Mouse (Mus musculus): ENCODE measurements around the gene Fbxo9. TPM values are rescaled to one million over a fixed set of nuclear protein-coding genes. Genes with fewer than 3 reads are reported as not detected.
A peak's percentile ranks its signal among the peaks of the same experiment; 100 is the strongest.
"Not testable (repeated sequence)": the region's sequence is repeated elsewhere in the genome, so short reads cannot be mapped to it uniquely, and the experiment has no call there.

Fbxo9 gene
- 28.5 and 30.6 TPM in 2 replicates for polyA plus RNA-seq (2016; fragmentation: Nextera tagmentation; extraction: Ambion mirVana)

GRCm38 (mm10) chr9:78108796-78109239 lies at the start of gene Fbxo9, which contains the start of gene Ick:
TSS of gene Fbxo9 (minus strand) at chr9:78109065.
TSS of gene Ick (plus strand) at chr9:78109192.
- no peaks in the 10 kb centered on the region for H3K9me3 ChIP-seq
- DNase-seq (ENCODE audit: low spot score) = peak; percentile 97
- H3K36me3 ChIP-seq = peaks cover 7% of the 10 kb centered on the region
- H3K4me1 ChIP-seq = peaks cover 16% of the 10 kb centered on the region
- under 1% methylated on average over 20 of the region's 20 CpGs for whole genome bisulfite sequencing
- no peaks in the 10 kb centered on the region for H3K27me3 ChIP-seq (ENCODE audit: insufficient read depth, poor library complexity, severe bottlenecking)
- peak within 1 kb of the TSS; percentile 97 for H3K27ac ChIP-seq
- peak within 1 kb of the TSS; percentile 95 for H3K4me3 ChIP-seq

- Histone ChIP-seq H3K27ac (no peak overlapping the region), H3K36me3 (peaks cover 79% of the 10 kb centered on the region), H3K9me3 (no peaks in the 10 kb centered on the region), H3K4me1 (peaks cover 4% of the 10 kb centered on the region), H3K27me3 (ENCODE audit: insufficient read depth, poor library complexity, severe bottlenecking) (no peaks in the 10 kb centered on the region), H3K4me3 (no peak overlapping the region)
- no peak for DNase-seq (ENCODE audit: low spot score)
- whole genome bisulfite sequencing = 93% methylated on average over 1 of the region's 1 CpGs
These were observed 48.4 kb upstream of the Fbxo9 start for GRCm38 (mm10) chr9:78157221-78157620.

- Histone ChIP-seq H3K36me3 (peaks cover 61% of the 10 kb centered on the region), H3K4me3 (no peak overlapping the region), H3K4me1 (no peaks in the 10 kb centered on the region), H3K9me3 (no peaks in the 10 kb centered on the region), H3K27ac (no peak overlapping the region), H3K27me3 (ENCODE audit: insufficient read depth, poor library complexity, severe bottlenecking) (no peaks in the 10 kb centered on the region)
- no peak for DNase-seq (ENCODE audit: low spot score)
- WGBS = 73% methylated on average over 11 of the region's 11 CpGs
These were observed 45.5 kb upstream of the Fbxo9 start for GRCm38 (mm10) chr9:78154211-78154977.

GRCm38 (mm10) chr9:78149770-78150169 lies 40.9 kb upstream of the Fbxo9 start:
- H3K27me3 ChIP-seq (ENCODE audit: insufficient read depth, poor library complexity, severe bottlenecking); H3K27ac ChIP-seq; H3K9me3 ChIP-seq; H3K4me3 ChIP-seq; DNase-seq (ENCODE audit: low spot score): not testable (repeated sequence)
- WGBS = 87% methylated on average over 2 of the region's 2 CpGs
- H3K4me1 ChIP-seq = peaks cover 14% of the 10 kb centered on the region
- peaks cover 35% of the 10 kb centered on the region for H3K36me3 ChIP-seq

- Histone ChIP-seq H3K4me3 (no peak overlapping the region), H3K36me3 (peaks cover 37% of the 10 kb centered on the region), H3K27me3 (ENCODE audit: insufficient read depth, poor library complexity, severe bottlenecking) (no peaks in the 10 kb centered on the region), H3K4me1 (peaks cover 18% of the 10 kb centered on the region), H3K27ac (no peak overlapping the region), H3K9me3 (no peaks in the 10 kb centered on the region)
- no peak for DNase-seq (ENCODE audit: low spot score)
- WGBS = 79% methylated on average over 6 of the region's 6 CpGs
These were observed 39.3 kb upstream of the Fbxo9 start for GRCm38 (mm10) chr9:78148149-78148548.

GRCm38 (mm10) chr9:78146627-78147026 lies 37.8 kb upstream of the Fbxo9 start:
- H3K27me3 ChIP-seq (ENCODE audit: insufficient read depth, poor library complexity, severe bottlenecking) = no peaks in the 10 kb centered on the region
- peaks cover 43% of the 10 kb centered on the region for H3K36me3 ChIP-seq
- no peak for DNase-seq (ENCODE audit: low spot score)
- peaks cover 18% of the 10 kb centered on the region for H3K4me1 ChIP-seq
- H3K9me3 ChIP-seq = 0 out of 2 replicates have a peak, but pooled peaks cover 5% of the 10 kb centered on the region
- 75% methylated on average over 6 of the region's 6 CpGs for WGBS
- H3K4me3 ChIP-seq = no peak overlapping the region
- no peak overlapping the region for H3K27ac ChIP-seq

GRCm38 (mm10) chr9:78146099-78146498 lies 37.2 kb upstream of the Fbxo9 start:
- 60% methylated on average over 4 of the region's 4 CpGs for WGBS
- H3K4me1 ChIP-seq = peaks cover 18% of the 10 kb centered on the region
- H3K9me3 ChIP-seq = 0 out of 2 replicates have a peak, but pooled peaks cover 5% of the 10 kb centered on the region
- H3K27me3 ChIP-seq (ENCODE audit: insufficient read depth, poor library complexity, severe bottlenecking) = no peaks in the 10 kb centered on the region
- no peak overlapping the region for H3K4me3 ChIP-seq
- no peak for DNase-seq (ENCODE audit: low spot score)
- H3K36me3 ChIP-seq = peaks cover 43% of the 10 kb centered on the region
- H3K27ac ChIP-seq = no peak overlapping the region

GRCm38 (mm10) chr9:78139463-78139862 lies 30.6 kb upstream of the Fbxo9 start:
- Histone ChIP-seq H3K9me3 (0 out of 2 replicates have a peak, but pooled peaks cover 5% of the 10 kb centered on the region), H3K36me3 (peaks cover 65% of the 10 kb centered on the region), H3K4me3 (no peak overlapping the region), H3K27me3 (ENCODE audit: insufficient read depth, poor library complexity, severe bottlenecking) (no peaks in the 10 kb centered on the region), H3K4me1 (peaks cover 18% of the 10 kb centered on the region; the same call in 1 of the 2 replicates), H3K27ac (peak overlapping the region; percentile 76)
- 56% methylated on average over 4 of the region's 4 CpGs for WGBS
- DNase-seq (ENCODE audit: low spot score) = no peak

GRCm38 (mm10) chr9:78138044-78138676 lies 29.3 kb upstream of the Fbxo9 start:
- no peak overlapping the region for H3K27ac ChIP-seq

GRCm38 (mm10) chr9:78135658-78136057 lies 26.8 kb upstream of the Fbxo9 start:
- Histone ChIP-seq H3K27me3 (ENCODE audit: insufficient read depth, poor library complexity, severe bottlenecking) (no peaks in the 10 kb centered on the region), H3K27ac (no peak overlapping the region), H3K4me3 (no peak overlapping the region), H3K9me3 (no peaks in the 10 kb centered on the region), H3K4me1 (peaks cover 14% of the 10 kb centered on the region; the same call in 1 of the 2 replicates), H3K36me3 (peaks cover 64% of the 10 kb centered on the region)
- no peak for DNase-seq (ENCODE audit: low spot score)
- 61% methylated on average over 7 of the region's 7 CpGs for WGBS

More at GRCm38 (mm10) chr9:78138044-78138676, 29.3 kb upstream of the Fbxo9 start:
- no peaks in the 10 kb centered on the region for H3K27me3 ChIP-seq (ENCODE audit: insufficient read depth, poor library complexity, severe bottlenecking)
- 85% methylated on average over 9 of the region's 9 CpGs for WGBS
- H3K9me3 ChIP-seq = 0 out of 2 replicates have a peak, but pooled peaks cover 5% of the 10 kb centered on the region
- peaks cover 14% of the 10 kb centered on the region; the same call in 1 of the 2 replicates for H3K4me1 ChIP-seq
- H3K4me3 ChIP-seq = no peak overlapping the region
- DNase-seq (ENCODE audit: low spot score) = no peak
- H3K36me3 ChIP-seq = peaks cover 64% of the 10 kb centered on the region

- no peaks in the 10 kb centered on the region for H3K27me3 ChIP-seq (ENCODE audit: insufficient read depth, poor library complexity, severe bottlenecking)
- H3K27ac ChIP-seq = no peak overlapping the region
- H3K36me3 ChIP-seq = peaks cover 12% of the 10 kb centered on the region
- WGBS = 85% methylated on average over 10 of the region's 10 CpGs
- no peaks in the 10 kb centered on the region for H3K9me3 ChIP-seq
- peaks cover 23% of the 10 kb centered on the region for H3K4me1 ChIP-seq
- DNase-seq (ENCODE audit: low spot score) = no peak
- H3K4me3 ChIP-seq = no peak overlapping the region
These were observed 17.8 kb upstream of the Fbxo9 start for GRCm38 (mm10) chr9:78126643-78127042.

- peaks cover 6% of the 10 kb centered on the region; the same call in 1 of the 2 replicates for H3K36me3 ChIP-seq
These were observed 17.1 kb upstream of the Fbxo9 start for GRCm38 (mm10) chr9:78126007-78126406.

GRCm38 (mm10) chr9:78124297-78124696 lies 15.4 kb upstream of the Fbxo9 start:
- Histone ChIP-seq H3K27me3 (ENCODE audit: insufficient read depth, poor library complexity, severe bottlenecking) (no peaks in the 10 kb centered on the region), H3K27ac (no peak overlapping the region), H3K4me1 (peaks cover 29% of the 10 kb centered on the region), H3K36me3 (0 out of 2 replicates have a peak, but pooled peaks cover under 1% of the 10 kb centered on the region), H3K9me3 (no peaks in the 10 kb centered on the region), H3K4me3 (no peak overlapping the region)
- no peak for DNase-seq (ENCODE audit: low spot score)
- 88% methylated on average over 6 of the region's 6 CpGs for WGBS

More at GRCm38 (mm10) chr9:78126007-78126406, 17.1 kb upstream of the Fbxo9 start:
- Histone ChIP-seq H3K27ac (no peak overlapping the region), H3K9me3 (no peaks in the 10 kb centered on the region), H3K27me3 (ENCODE audit: insufficient read depth, poor library complexity, severe bottlenecking) (no peaks in the 10 kb centered on the region), H3K4me3 (no peak overlapping the region), H3K4me1 (peaks cover 29% of the 10 kb centered on the region)
- no peak for DNase-seq (ENCODE audit: low spot score)
- WGBS = 74% methylated on average over 6 of the region's 6 CpGs
